Mouse (Mus musculus): ENCODE results near the gene Gm17304.

The Gm17304 gene

DNA sequence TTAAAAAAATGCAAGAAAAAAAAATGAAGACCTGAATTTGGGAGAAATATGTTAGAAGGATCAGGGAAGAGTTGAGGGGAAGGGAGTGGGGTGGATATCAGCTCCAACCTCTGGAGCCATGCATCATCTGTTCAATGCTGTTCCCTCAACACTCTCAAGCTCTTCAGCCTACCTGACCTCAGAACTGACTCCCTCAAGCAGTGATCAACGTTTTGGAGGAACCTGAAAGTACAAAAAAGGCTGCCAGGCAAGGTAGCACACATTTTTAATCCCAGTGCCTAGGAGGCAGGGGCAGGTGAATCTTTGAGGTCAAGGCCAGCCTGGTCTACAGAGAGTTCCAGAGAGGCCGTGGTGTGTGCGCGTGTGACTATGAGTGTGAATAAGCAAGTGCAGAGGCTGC, at the start of gene Gm17304:
Gene Gm17304 (plus strand): TSS at position 301 of the 400 bp plus-strand sequence.
- DNase-seq, result no peak

DNA sequence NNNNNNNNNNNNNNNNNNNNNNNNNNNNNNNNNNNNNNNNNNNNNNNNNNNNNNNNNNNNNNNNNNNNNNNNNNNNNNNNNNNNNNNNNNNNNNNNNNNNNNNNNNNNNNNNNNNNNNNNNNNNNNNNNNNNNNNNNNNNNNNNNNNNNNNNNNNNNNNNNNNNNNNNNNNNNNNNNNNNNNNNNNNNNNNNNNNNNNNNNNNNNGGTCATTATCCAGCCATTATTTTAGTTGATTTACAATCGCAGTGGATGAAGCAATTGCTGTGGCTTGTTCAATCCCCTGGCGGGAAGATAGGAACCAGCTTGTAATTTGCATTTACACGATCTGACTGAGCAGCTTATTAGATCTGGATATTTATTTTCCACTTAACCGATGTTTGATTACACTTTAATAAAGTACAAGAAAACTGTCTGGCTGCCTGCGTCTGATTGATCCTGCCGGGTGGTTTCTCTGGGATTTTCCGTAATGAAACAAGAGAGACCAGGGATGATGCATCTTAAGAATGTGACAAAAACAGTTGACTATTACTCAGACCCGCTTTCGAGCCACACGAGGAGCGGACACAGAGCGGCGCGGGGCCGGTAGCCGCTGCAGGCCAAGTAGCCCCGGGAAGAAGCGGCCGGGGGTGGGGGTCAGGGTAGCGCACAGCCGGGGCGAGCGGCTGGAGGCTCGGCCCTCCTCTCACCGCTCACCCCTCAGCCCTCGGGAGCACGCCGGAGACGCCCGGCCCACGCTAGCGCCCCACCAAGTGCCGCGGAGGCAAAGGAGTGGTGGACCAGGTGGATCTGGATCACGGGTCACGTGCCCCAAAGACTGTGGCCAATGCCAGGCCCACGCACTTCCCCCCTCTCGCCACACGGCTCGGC, 48.0 kb upstream of the Gm17304 start:
- DNase-seq, result no peak

DNA sequence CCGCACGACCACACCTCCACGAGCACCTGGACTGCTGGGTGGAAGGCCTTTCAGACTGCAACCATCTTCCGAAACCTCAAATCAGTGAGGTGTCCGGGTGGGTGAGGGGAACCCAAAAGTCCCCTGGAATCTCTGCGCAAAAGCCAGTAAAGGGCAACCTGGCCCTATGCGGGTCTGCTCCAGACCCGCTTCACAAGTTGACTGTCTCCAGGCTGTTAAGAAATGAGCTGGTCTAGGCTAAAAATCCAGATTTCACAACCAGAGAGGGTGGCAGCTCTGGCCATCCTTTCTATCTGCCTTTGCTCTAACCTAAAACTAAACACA, 47.4 kb upstream of the Gm17304 start:
- DNase-seq, result no peak

DNA sequence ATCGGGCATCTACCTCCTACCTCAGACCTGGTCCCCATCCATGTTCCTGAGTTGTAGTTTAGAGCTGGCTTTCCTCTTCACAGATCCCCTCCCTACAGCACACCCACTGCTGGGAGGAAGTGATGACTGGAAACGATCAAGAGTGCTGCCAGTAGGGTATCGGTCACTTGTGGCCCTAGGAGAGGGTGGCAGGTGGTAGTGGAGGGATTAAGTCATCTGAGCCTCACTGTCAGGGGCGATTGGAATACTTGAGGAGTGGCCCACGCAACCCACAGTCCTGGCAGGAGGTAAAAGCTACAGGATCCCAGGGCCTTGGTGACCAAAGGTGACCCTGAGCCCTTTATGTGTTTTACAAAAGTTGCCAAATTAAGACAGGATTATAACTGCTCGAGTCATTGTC, 42.9 kb upstream of the Gm17304 start:
- DNase-seq, result no peak

DNA sequence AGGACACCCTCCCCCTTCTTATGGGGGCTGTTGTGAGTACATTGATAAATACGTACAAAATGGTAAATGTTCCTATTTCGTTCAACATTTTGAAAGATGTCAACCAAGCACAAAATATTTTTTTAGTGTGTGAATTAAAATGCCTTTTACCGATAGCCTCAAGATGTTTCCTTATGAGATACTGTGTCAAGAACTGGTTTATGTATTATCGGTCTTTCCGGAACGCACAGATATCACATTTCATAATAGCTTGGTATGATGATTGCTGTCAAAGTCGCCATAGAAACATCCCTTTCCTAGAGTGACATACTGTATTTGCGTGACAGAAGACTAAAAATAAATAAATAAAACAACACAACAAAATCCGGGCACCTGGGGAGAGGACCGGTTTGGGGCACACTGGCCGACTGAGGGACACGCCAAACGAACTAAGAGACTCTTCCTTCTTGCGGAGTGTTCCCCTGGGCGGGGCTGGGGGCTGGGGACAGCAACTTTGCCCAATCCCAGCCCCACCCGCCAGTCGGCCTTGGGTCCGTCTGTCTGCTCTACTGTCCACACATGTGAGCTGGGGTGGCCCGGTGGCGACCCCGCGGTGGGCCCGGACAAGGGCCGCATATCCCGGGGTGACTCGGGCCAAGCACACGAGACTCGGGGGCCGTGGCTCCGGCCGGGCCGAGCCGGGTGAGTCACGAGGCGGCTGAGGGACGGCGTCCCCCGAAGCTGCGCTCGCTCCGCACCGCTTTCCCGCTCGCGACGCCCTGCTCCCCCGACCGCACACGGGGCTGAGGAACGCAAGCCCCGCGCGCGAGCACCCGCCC, 34.9 kb upstream of the Gm17304 start:
- DNase-seq, result peak; percentile 6

DNA sequence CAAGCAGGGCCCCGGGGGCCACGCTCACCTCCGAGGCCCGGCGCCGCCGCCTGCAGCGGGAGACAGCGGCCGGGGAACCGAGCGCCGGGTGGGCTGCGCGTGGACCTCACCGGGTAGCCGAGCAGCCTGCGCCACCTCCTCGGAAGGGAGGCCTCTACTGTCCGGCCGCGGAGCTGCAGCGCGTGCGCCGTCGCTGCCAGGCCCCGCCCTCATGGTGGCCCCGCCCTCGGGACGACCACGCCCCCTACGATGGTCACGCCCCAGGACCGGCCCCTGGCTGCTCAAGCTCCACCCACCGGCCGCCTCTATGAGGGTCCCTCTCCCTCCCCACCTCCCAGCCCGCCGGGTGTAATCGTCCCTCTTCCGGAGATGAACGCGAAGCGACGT, 34.3 kb upstream of the Gm17304 start:
- peak; percentile 83 for DNase-seq

DNA sequence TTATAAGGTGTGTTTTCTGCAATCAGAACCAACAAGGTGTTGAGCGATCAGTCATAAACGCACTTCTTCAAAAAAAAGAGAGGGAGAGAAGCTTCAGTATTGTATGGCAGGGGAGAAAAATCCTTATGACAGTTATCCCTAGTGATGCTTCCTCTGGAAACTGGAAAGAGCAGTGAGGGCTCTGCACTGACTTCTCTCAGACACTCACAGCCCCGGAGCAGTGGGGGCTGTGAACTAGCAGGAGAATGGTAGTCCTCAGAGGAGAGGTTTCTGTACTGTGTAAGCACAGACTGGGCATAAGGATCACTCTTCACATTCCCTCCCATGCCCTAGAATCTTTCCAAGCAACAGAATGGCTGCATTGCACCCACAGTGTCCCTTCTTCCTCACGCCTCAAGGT, 33.8 kb upstream of the Gm17304 start:
- no peak for DNase-seq

DNA sequence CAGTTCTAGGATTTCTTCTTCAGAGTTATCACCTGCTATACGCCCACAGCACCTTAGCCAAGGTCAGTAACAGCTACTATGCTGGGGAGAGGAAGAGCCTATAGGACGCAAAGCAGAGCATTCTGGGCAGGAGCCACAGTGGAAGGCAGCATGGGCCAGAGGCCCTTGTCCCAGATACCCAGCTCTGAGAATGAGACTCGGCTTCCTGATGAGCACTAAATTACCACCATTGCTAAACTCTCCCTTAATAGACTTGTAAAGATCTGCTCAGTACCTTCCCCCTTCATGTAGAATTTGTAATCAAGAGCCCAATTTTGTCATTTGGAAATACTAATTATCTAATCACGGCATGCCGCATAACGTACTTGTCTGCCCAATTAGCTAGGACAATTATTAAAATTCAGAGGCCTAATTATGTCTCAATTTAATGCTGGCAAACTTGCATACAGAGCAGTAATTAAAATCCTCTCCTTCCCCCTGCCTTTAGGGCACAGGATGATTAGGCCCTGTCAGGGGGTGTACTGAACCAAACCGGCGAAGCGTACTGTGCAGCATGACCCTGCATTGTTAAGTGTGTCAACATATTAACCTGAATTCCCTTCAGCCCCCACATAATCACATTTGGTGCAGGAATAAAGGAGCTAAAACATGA, 31.5 kb upstream of the Gm17304 start:
- no peak for DNase-seq

DNA sequence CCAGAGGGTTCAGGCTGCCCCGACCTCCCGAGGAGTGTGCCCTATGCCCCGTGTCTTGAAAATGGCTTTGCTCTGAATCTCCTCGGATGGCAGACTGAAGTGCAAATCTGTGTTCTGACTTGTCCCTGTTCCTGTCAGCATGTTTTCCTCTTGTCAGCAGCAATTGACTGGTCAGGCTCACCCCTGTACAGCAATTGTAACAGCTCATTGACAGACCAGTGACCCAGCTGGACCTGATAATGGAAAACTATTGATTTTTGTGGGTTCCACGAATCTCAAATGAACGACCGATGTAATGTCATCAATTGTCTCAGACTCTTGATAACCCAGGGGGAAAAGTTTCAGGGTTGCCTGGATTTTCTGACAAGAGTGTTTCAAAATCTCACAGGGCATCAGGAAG, 28.0 kb upstream of the Gm17304 start:
- no peak for DNase-seq

DNA sequence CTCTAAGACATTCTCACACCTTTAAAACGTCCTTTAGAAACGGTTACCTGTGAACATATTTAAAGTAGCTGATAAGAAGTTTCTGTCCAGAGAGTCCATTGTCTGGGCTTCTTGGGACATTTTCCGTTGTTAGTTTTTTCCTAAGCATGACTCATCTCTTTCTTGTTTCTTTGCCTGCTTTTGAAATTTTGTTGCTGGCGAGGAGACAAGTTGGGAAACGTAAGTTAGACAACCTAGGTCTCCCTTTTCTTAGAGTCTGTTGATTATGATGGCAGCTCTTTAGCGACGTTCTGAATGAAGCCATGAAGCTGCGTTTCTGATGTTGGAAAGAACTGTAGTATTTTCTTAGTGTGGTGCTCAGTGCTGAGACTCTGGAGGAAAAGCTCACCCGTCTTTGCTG, 19.9 kb upstream of the Gm17304 start:
- no peak for DNase-seq

DNA sequence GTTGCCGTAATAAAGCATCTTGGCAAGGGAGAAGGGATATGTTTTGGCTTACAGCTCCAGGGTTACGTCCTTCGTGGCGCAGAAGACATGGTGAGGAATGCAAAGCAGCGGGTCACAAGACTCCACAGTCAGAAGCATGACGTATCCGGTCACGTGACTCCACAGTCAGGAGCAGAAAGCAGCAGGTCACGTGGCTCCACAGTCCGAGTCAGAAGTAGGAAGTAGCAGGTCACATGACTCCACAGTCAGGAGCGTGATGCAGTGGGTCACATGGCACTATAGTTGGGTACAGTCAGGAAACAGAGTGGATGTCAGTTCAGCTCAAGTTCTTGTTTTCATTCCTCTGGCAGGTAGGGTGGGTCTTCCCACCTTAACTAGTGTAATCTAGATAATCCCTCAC, 19.2 kb upstream of the Gm17304 start:
- no peak for DNase-seq

DNA sequence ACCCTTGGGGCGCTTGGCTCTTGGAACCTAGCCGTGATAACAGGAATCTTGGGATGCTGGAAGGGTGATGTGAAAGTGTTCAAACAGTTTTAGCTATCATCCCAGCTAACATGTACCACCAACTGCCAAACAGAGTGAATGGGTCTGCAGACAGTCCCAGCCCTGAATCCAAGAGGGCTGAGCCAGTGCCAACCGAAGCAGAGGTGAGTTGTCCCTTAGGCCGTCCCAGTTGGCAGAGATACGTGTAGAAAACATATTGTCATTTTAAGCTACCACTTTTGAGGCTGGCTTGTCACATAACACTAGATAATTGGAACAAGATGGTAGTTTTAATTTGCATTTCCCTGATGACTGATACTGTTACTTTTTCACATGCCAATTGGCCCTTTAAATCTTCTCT, 18.2 kb upstream of the Gm17304 start:
- no peak for DNase-seq

DNA sequence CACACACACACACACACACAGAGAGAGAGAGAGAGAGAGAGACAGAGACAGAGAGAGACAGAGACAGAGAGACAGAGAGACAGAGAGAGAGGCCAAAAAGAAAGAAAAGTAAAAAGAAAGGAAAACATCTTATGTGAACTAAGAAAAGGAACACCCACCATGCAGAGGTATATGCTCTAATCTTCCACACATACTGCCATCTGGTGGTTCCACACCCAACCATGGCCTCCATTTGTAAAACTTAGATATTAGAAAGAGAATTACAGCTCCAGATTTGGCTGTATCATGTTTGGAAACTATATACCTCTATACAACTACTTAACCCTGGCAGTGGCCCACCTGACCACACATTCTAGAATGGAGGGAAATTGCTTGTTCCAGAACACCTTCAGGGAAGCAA, 14.5 kb upstream of the Gm17304 start:
- no peak for DNase-seq

DNA sequence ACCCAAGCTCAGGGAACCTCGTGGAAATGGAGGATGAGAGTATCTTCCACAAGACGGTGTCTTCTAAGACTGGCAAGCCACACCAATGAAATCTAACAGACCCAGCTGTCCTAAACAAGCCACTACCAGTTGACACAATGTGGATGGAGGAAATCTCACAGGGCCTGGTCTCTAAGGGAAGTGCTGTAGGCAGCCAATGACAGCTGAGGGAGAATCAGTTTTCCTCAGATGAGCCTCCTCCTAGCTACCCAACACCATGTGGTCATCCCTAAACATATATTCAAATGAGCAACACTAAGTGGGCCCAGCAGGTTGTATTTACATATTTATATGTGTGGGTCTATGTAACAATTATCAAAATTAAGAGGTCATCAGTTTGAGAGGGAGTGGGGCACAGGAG, 11.4 kb upstream of the Gm17304 start:
- no peak for DNase-seq

DNA sequence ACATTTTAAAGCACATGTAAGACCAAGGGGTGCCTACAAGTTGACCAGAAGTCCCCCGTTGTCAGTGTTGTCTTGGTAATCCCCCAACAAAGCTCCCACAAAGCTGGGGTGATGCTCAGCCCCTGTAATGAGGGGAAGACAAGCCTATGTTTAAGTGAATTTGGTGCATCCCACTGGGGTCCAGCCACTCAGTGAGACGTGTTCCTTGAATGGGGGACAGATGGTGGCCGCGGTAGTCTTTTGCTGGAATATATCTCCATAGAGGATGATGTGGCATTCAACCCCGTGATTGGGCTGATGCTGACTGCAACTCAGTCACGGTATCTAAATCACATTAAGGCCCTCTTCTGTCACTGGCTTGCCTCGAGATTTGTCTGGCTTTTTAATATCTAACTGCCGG, 9.4 kb upstream of the Gm17304 start:
- DNase-seq, result no peak

DNA sequence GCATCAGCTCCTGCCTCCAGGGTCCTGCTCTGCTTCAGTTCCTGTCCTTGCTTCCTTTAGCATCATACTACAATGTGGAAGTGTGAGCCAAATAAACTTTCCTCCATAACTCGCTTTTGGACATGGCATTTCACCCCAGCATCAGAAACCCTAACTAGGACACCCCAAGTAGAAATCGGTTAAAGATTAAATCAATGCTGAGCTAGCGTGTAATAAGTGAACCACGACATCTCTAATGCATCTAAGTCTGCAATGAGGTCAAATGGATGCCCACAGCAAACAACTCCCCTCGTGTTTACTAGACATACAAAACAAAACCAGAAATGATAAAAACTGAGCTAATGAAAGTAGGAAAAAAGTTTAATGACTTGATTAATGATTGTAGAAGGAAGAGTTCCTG, 4.5 kb upstream of the Gm17304 start:
- no peak for DNase-seq

DNA sequence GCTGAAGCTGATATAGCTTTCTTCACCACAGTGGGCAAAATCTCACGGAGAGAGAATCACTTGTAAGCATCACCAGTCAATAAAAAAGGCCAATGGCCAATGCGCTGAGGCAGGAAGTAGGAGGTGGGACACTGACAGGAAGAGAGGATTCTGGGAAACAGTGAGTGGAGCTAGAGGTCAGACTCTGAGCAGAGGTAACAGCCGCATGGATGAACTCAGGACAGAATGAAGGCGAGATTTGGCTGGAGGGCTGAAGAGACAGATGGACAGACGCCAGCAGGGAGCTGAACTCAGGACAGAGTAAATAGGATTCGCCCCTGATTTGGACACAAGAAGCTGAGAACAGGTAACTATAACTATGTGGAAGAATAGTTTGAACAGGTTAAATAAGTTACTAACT, 3.8 kb upstream of the Gm17304 start:
- DNase-seq, result no peak

DNA sequence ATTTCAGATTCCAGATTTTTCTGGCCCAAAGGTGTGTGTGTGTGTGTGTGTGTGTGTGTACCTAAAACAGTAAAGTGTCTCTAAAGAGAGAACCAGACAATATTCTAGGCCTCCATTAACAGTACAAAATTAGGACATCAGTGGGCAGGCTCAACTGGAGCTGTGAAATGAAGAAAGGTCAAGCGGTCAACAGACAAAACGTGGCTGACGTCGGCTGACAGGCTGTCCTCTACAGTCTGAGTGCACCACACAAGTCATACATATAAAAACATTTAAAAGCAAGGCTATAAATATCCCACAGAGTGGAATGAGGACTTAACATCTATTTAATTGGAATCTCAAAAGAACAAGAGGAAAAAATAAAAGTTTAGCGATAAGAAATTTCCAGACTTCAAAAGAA, 1.8 kb upstream of the Gm17304 start:
- no peak for DNase-seq

DNA sequence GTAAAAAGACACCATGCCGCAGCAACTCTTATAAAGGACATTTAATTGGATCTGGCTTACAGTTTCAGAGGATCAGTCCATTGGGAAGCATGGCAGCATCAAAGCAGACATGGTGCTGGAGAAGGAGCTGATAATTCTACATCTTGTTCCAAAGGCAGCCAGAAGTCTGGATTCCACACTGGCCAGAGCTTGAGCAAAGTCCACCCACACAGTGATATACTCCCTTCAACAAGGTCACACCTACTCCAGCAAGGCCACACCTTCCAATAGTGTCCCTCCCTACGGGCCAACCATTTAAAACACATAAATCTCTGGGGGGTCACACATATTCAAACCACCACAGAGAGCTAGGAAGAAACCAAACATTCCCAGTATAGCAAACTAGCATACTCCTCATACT, 3.3 kb downstream of the Gm17304 start:
- DNase-seq, result no peak

DNA sequence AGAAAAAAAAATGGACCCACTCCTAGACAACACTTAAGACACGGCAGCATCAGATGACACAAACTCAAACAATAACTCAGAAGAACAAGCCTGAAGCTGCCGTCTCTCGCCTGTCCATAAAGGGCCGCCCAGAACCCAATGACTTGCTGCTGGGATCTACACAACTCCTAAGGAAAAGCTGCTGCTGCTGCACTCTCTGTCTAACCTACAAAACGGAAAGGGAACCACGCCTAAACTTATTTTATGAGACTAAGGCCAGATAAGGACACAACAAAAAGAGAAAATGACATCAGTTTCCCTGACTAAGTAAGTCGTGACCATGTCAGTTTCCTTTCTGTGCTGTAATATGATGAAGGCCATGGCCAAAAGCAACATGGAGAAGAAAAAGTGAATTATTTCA, 5.7 kb downstream of the Gm17304 start:
- no peak for DNase-seq

DNA sequence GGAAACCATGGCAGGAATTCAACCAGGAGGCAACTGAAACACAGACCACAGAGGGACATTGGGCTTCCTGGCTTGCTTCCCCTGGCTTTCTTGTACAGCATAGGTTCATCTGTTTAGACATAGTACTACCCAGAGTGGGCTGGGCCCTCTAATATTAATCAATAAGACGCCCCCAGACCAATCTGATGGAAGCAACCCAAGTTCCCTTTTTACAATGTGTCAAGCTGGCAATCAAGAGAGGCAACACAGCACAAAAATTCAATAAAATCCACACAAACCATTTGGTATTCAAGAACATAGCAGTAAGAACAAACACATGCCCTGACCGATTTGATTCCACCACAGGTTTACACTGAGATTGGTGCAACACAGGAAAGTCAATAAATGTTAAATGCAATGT, 6.1 kb downstream of the Gm17304 start:
- no peak for DNase-seq

DNA sequence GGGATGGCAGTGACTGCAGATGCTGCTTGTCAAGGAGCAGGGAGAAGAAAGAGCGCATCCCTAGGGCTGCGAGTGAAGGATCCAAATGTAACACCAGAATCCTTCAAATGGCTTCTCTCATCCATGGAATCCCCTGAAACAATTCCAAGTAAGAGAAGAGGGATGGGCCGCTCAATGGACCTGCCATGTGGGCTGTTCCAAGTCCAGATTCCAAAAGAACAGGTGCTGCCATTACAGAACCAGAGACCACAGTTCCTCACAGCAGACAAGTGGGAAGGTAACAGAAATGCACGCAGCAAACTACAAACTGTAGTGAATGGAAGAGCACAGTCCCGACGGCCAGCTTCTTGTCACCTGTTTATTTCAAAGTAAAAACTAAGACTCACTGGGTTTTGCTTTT, 11.5 kb downstream of the Gm17304 start:
- no peak for DNase-seq

DNA sequence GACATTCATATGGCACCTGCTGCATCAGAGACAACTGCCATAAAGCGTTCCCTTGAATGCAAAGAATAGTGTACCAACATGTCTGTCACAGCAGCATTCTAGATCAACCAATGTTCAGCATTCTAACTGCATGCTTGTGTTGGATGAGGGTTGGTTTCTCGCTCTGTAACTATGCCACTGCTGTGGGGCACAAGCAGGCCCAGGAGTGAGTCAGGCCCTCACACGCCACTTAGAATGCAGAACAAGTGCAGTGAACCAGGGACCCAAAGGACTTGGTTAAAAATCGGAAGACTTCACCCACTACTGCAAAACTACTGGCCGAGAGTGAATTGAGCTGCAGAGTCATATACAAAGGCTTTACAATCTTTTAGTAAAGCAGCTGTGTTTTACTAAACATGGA, 13.3 kb downstream of the Gm17304 start:
- DNase-seq, result no peak

DNA sequence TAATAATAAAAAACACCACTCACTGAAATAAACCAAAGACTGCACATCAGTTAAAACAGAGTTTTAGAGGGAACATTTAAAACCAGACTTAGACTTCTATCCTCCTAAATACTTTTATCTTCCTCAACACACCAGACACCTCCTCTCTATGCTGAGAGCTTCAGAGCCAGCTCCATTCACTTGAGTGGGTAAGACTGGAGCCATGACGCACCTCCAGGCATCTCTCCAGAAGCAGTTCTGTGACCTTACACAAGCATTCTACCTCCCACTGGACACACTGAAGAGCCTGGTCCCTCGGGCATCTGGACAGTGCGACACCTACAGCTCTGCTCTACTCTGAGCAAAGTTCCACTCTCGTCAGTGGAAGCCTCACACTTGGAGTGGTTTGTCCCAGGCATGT, 14.4 kb downstream of the Gm17304 start:
- DNase-seq, result no peak
